Mouse (Mus musculus) urinary bladder, adult 2 months (tissue): Measurements from ENCODE around the gene Gm43517. TPM values are rescaled to one million over a fixed set of nuclear protein-coding genes. Genes with fewer than 3 reads are reported as not detected.

Source experiments
- DNase-seq: peaks from one replicate; pipeline ENCODE4 v3.0.0; 2022; ENCODE audit warnings: low spot score
- polyA plus RNA-seq: library from polyadenylated mRNA; depleted of rRNA; stranded (reverse); fragments of >200 nt; gene quantifications from 2 replicates; pipeline ENCODE4 v1.2.3, GENCODE M21; 2012

Gm43517 gene
- polyA plus RNA-seq, 1 experiment = not detected

GRCm38 (mm10) chr12:49385631-49385990 lies 637 bp downstream of the Gm43517 start:
- no peak for DNase-seq

- no peak for DNase-seq
Observed at GRCm38 (mm10) chr12:49386081-49386805, 1.3 kb downstream of the Gm43517 start.

- no peak for DNase-seq
Observed at GRCm38 (mm10) chr12:49387856-49388598, 3.1 kb downstream of the Gm43517 start.

GRCm38 (mm10) chr12:49389666-49390065 lies 4.7 kb downstream of the Gm43517 start:
- no peak for DNase-seq

GRCm38 (mm10) chr12:49390257-49390656 lies 5.3 kb downstream of the Gm43517 start:
- DNase-seq = no peak

GRCm38 (mm10) chr12:49390926-49391304 lies 5.9 kb downstream of the Gm43517 start:
- no peak for DNase-seq

- DNase-seq = no peak
Observed at GRCm38 (mm10) chr12:49391305-49392040, 6.5 kb downstream of the Gm43517 start.

GRCm38 (mm10) chr12:49392041-49392390 lies 7.0 kb downstream of the Gm43517 start:
- DNase-seq = no peak

GRCm38 (mm10) chr12:49392876-49393275 lies 7.9 kb downstream of the Gm43517 start:
- no peak for DNase-seq

GRCm38 (mm10) chr12:49393639-49394038 lies 8.7 kb downstream of the Gm43517 start:
- DNase-seq = no peak

GRCm38 (mm10) chr12:49394181-49394580 lies 9.2 kb downstream of the Gm43517 start:
- DNase-seq = no peak

GRCm38 (mm10) chr12:49394836-49395235 lies 9.9 kb downstream of the Gm43517 start:
- DNase-seq = no peak

- no peak for DNase-seq
Observed at GRCm38 (mm10) chr12:49395969-49396368, 11.0 kb downstream of the Gm43517 start.

GRCm38 (mm10) chr12:49396776-49397175 lies 11.8 kb downstream of the Gm43517 start:
- no peak for DNase-seq

GRCm38 (mm10) chr12:49397443-49398162 lies 12.6 kb downstream of the Gm43517 start:
- no peak for DNase-seq

- DNase-seq = no peak
Observed at GRCm38 (mm10) chr12:49398163-49398540, 13.2 kb downstream of the Gm43517 start.

- no peak for DNase-seq
Observed at GRCm38 (mm10) chr12:49398636-49399035, 13.7 kb downstream of the Gm43517 start.

GRCm38 (mm10) chr12:49399611-49400010 lies 14.6 kb downstream of the Gm43517 start:
- DNase-seq = no peak

GRCm38 (mm10) chr12:49400036-49400852 lies 15.3 kb downstream of the Gm43517 start:
- no peak for DNase-seq

GRCm38 (mm10) chr12:49400853-49401118 lies 15.8 kb downstream of the Gm43517 start:
- DNase-seq = no peak

GRCm38 (mm10) chr12:49401119-49401795 lies 16.3 kb downstream of the Gm43517 start:
- no peak for DNase-seq
